8 mouse cellular contexts compared by ENCODE assay signal in genomic region chr6:78512833-78513232, GRCm38 (mm10). TPM values are rescaled to one million over a fixed set of nuclear protein-coding genes. Genes with fewer than 3 reads are reported as not detected.
DNase-seq lines count a peak whose midpoint lies in the region.
"Had no signal": no experiment of that assay in that cellular context is flagged by ENCODE, and none has a peak within 500 bp of the region (broad histone marks: within the 10 kb centered on the region; RNA-seq: fewer than 3 reads in every experiment).

No protein-coding gene starts in this region.

- peak; percentile 72 for DNase-seq in ES-CJ7 (ENCODE audit: low read depth, low spot score)
- DNase-seq in R1 (ENCODE audit: low read depth, low spot score), result peak; percentile 69
- peak; percentile 53 for DNase-seq in embryo, embryonic 11.5 days (ENCODE audit: low read depth, low spot score)
- DNase-seq in hindlimb bud, embryonic 11.5 days (ENCODE audit: extremely low spot score, low read depth, low spot score), result peak; percentile 31
- DNase-seq in left cerebral cortex, postnatal 25 days (ENCODE audit: low spot score in 2 of 2), result peak; percentile 46 to 54
- DNase-seq in neural tube, embryonic 10.5 days (ENCODE audit: extremely low spot score, low spot score), result peak; percentile 63
- DNase-seq in yolk sac, embryonic 10.5 days (ENCODE audit: low spot score), result peak; percentile 11

- intact Hi-C loops in left cerebral cortex, postnatal 25 days (cut with DNase I), result loop anchor here (1.0 to 5.0 kb wide), 2 partner anchors 181 to 881 kb away; no protein-coding TSS in a partner anchor

RNA-seq across cellular contexts. Expression of gene Reg3g, which starts 44.2 kb away (rescaled TPM):
- total RNA-seq in left cerebral cortex, postnatal 25 days (2021), result not detected
- total RNA-seq: neutrophil, adult 5-6 weeks had no signal

Comparison
In these comparisons a context has a peak if more than half of its experiments do, and no peak if none do; other contexts are left out.
1. Peak in every context shown above with its lines: DNase-seq.
2. DNase-seq: peak in every context shown above with its lines; median percentile 72 in ES-CJ7; 69 in R1; 63 in neural tube, embryonic 10.5 days; 53 in embryo, embryonic 11.5 days; 50 in left cerebral cortex, postnatal 25 days; 31 in hindlimb bud, embryonic 11.5 days; 11 in yolk sac, embryonic 10.5 days.